Mouse (Mus musculus) liver, embryonic 14.5 days (tissue): Measurements from ENCODE around the gene Fam20c. TPM values are rescaled to one million over a fixed set of nuclear protein-coding genes. Genes with fewer than 3 reads are reported as not detected.
A peak's percentile ranks its signal among the peaks of the same experiment; 100 is the strongest.

Experiments used
- ATAC-seq: fragments of 200-750 bp; cut with Nextera tagmentation; 2 replicates; pipeline ENCODE4 v1.8.0; 2017; ENCODE audit warnings: moderate number of reproducible peaks, mild to moderate bottlenecking, moderate library complexity; ENCODE audit not compliant: insufficient read depth
- DNase-seq, 3 experiments: peaks; one replicate each; pipeline ENCODE4 v3.0.0-alpha.2; 2012 to 2013; ENCODE audit warnings: low read depth in 3 of 3, low spot score in 3 of 3
- H3K27ac ChIP-seq: fragments of 300-500 bp; sonication (generic); 2 replicates; pipeline ENCODE4 v1.5.1; 2014; ENCODE audit warnings: moderate library complexity, mild to moderate bottlenecking, control low read depth, inconsistent platforms
- H3K27me3 ChIP-seq: fragments of 300-500 bp; sonication (generic); 2 replicates; pipeline ENCODE4 v1.6.1; 2014; ENCODE audit warnings: mild to moderate bottlenecking, low read length, moderate library complexity; ENCODE audit not compliant: control insufficient read depth, insufficient read depth
- H3K36me3 ChIP-seq: fragments of 300-500 bp; sonication (generic); replicated peaks from 2 replicates; pipeline ENCODE4 v1.6.1; 2014; ENCODE audit warnings: low read depth; ENCODE audit not compliant: control insufficient read depth, insufficient read depth
- H3K4me1 ChIP-seq, 2 experiments: fragments of 200-500 bp in 1 of 2; fragments of 300-500 bp in 1 of 2; sonication (generic) in 1 of 2; replicated peaks; 2 replicates each; pipeline ENCODE4 v1.6.1; 2012 to 2014; ENCODE audit warnings: antibody characterized with exemption in 1 of 2, inconsistent platforms in 1 of 2, low read length in 1 of 2; ENCODE audit not compliant: control insufficient read depth in 2 of 2, insufficient read depth in 2 of 2
- H3K4me2 ChIP-seq: fragments of 300-500 bp; sonication (generic); 2 replicates; pipeline ENCODE4 v1.6.1; 2014; ENCODE audit warnings: low read depth, mild to moderate bottlenecking, control low read depth, moderate library complexity
- H3K4me3 ChIP-seq, 2 experiments: fragments of 200-500 bp in 1 of 2; fragments of 300-500 bp in 1 of 2; sonication (generic) in 1 of 2; 2 replicates each; pipeline ENCODE4 v1.5.1; 2012 to 2014; ENCODE audit warnings: low read depth in 2 of 2, low read length in 2 of 2, mild to moderate bottlenecking in 2 of 2, control low read depth in 1 of 2, inconsistent platforms in 1 of 2, moderate library complexity in 1 of 2; ENCODE audit not compliant: insufficient read depth in 1 of 2
- H3K9ac ChIP-seq: fragments of 300-500 bp; sonication (generic); replicated peaks from 2 replicates; pipeline ENCODE4 v1.6.1; 2014; ENCODE audit warnings: mild to moderate bottlenecking, control low read depth, moderate library complexity
- H3K9me3 ChIP-seq: fragments of 300-500 bp; sonication (generic); 2 replicates; pipeline ENCODE4 v1.6.1; 2016; ENCODE audit warnings: low read length, mixed read lengths; ENCODE audit not compliant: control insufficient read depth
- CTCF ChIP-seq: IDR thresholded peaks from 2 replicates; pipeline ENCODE4 v1.5.1; 2016; ENCODE audit warnings: antibody characterized with exemption, low read depth, control low read depth
- EP300 ChIP-seq: IDR thresholded peaks from 2 replicates; pipeline ENCODE4 v1.6.1; 2016; ENCODE audit warnings: antibody characterized with exemption, low read depth
- whole genome bisulfite sequencing: fragments of 180-500 bp; shearing (Covaris S2); extraction: QIAGEN DNeasy Blood & Tissue Kit; methylation state at CpG from one replicate; pipeline ENCODE4 v1.1.7; 2014; ENCODE audit not compliant: insufficient replicate concordance; 5-methylcytosine and 5-hydroxymethylcytosine counted together
- polyA plus RNA-seq, 2 experiments: library from polyadenylated mRNA; depleted of rRNA in 1 of 2; stranded (reverse) in 1 of 2; unstranded in 1 of 2; fragments of >200 nt; fragmentation: Nextera tagmentation in 1 of 2; extraction: Ambion mirVana in 1 of 2; gene quantifications; 2 replicates each; pipeline versions ENCODE4 v1.2.1 to v1.2.3; 2012 to 2014

Gene Fam20c
- polyA plus RNA-seq, 2 experiments, result 5.4 to 6.8 TPM

- H3K36me3 ChIP-seq, result no peaks in the 10 kb centered on the region
- no peaks in the 10 kb centered on the region for H3K4me1 ChIP-seq
- no peak overlapping the region for H3K27ac ChIP-seq
- no peak for DNase-seq
- ATAC-seq, result no peak
- TF ChIP-seq EP300 (no peak), CTCF (no peak)
- no peak overlapping the region for H3K4me3 ChIP-seq
- H3K27me3 ChIP-seq, result no peaks in the 10 kb centered on the region
- H3K9ac ChIP-seq, result no peak overlapping the region
- no peaks in the 10 kb centered on the region for H3K9me3 ChIP-seq
- WGBS, result 67% methylated on average over 5 of the region's 5 CpGs
- no peak overlapping the region for H3K4me2 ChIP-seq
These were observed 8.8 kb upstream of the Fam20c start for GRCm38 (mm10) chr5:138745378-138746099.

GRCm38 (mm10) chr5:138753269-138753668 lies 1.0 kb upstream of the Fam20c start:
- H3K4me1 ChIP-seq, result peaks cover 0 to 4% of the 10 kb centered on the region in 2 experiments; a peak in 1 of 4 replicates
- H3K27me3 ChIP-seq, result peaks cover 30% of the 10 kb centered on the region
- no peak overlapping the region for H3K4me2 ChIP-seq
- TF ChIP-seq EP300, result no peak
- no peak for TF ChIP-seq CTCF
- 56% methylated on average over 4 of the region's 4 CpGs for WGBS
- DNase-seq (no peak), ATAC-seq (no peak)
- no peaks in the 10 kb centered on the region for H3K36me3 ChIP-seq
- no peak overlapping the region for H3K9ac ChIP-seq
- H3K27ac ChIP-seq, result no peak overlapping the region
- no peaks in the 10 kb centered on the region for H3K9me3 ChIP-seq
- no peak overlapping the region for H3K4me3 ChIP-seq

- ATAC-seq, result no peak
- 13% methylated on average over 9 of the region's 9 CpGs for whole genome bisulfite sequencing
- H3K9me3 ChIP-seq, result no peaks in the 10 kb centered on the region
- peak overlapping the region; percentile 50 for H3K4me2 ChIP-seq
- DNase-seq, result no peak
- no peak overlapping the region for H3K9ac ChIP-seq
- no peak overlapping the region for H3K27ac ChIP-seq
- H3K4me3 ChIP-seq, result peak overlapping the region in 1 of 2 experiments; percentile 49; a peak in 2 of 4 replicates
- H3K27me3 ChIP-seq, result peaks cover 30% of the 10 kb centered on the region
- TF ChIP-seq CTCF (no peak), EP300 (no peak)
- H3K36me3 ChIP-seq, result no peaks in the 10 kb centered on the region
- peaks cover 0 to 4% of the 10 kb centered on the region in 2 experiments; a peak in 1 of 4 replicates for H3K4me1 ChIP-seq
These were observed 390 bp upstream of the Fam20c start for GRCm38 (mm10) chr5:138753946-138754302.

GRCm38 (mm10) chr5:138755121-138755452 lies 773 bp downstream of the Fam20c start:
- 1% methylated on average over 34 of the region's 34 CpGs for WGBS
- ATAC-seq (no peak), DNase-seq (no peak)
- peaks cover 30% of the 10 kb centered on the region for H3K27me3 ChIP-seq
- TF ChIP-seq CTCF (no peak), EP300 (no peak)
- no peak overlapping the region for H3K27ac ChIP-seq
- H3K4me3 ChIP-seq, result peak overlapping the region; percentile 49 to 52
- H3K4me2 ChIP-seq, result peak overlapping the region; percentile 50
- no peaks in the 10 kb centered on the region for H3K9me3 ChIP-seq
- peaks cover 0 to 6% of the 10 kb centered on the region in 2 experiments; a peak in 1 of 4 replicates for H3K4me1 ChIP-seq
- H3K36me3 ChIP-seq, result no peaks in the 10 kb centered on the region
- no peak overlapping the region for H3K9ac ChIP-seq

- H3K27ac ChIP-seq, result no peak overlapping the region
- H3K27me3 ChIP-seq, result peaks cover 30% of the 10 kb centered on the region
- H3K4me2 ChIP-seq, result peak overlapping the region; percentile 50
- H3K9ac ChIP-seq, result no peak overlapping the region; the same call in 1 of the 2 replicates
- peaks cover 0 to 7% of the 10 kb centered on the region in 2 experiments; a peak in 1 of 4 replicates for H3K4me1 ChIP-seq
- no peaks in the 10 kb centered on the region for H3K36me3 ChIP-seq
- WGBS, result 1% methylated on average over 61 of the region's 61 CpGs
- no peaks in the 10 kb centered on the region for H3K9me3 ChIP-seq
- DNase-seq (no peak), ATAC-seq (0 out of 2 replicates have a peak, but pooled peaks have one; percentile 19)
- TF ChIP-seq EP300 (no peak), CTCF (no peak)
- H3K4me3 ChIP-seq, result peak overlapping the region; percentile 49 to 52
These were observed 1.4 kb downstream of the Fam20c start for GRCm38 (mm10) chr5:138755453-138756301.
